Mouse (Mus musculus): ENCODE results near the gene Dgcr6.

DNA sequence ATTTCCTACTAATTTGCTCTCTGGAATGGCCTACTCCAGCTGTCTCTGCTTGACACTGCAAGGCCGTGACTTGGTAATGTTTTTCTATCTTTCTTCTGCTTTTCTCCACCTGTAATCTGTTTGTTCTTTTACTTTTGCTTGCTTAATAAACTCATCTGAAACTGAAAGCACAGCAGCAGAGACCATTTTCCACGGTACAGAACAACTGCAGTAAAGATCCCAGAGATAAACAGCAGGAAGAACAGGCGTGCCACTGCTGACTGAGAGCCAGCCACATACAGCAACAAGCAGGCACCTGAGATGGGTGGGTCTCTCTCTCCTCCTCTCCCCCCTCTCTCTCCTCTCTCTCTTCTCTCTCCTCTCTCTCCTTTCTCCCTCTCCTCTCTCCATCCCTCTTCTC is 22.5 kb downstream of the Dgcr6 start:
- TF ChIP-seq CTCF (IDR thresholded peaks at IDR 0.05) (no peak), POLR2A (IDR thresholded peaks at IDR 0.05; ENCODE audit: insufficient read depth, low read depth, low read length) (no peak)
